Mouse (Mus musculus) heart, postnatal 0 days (tissue): ENCODE measurements around the gene Mtrr.

ENCODE experiments used
- CTCF ChIP-seq: IDR thresholded peaks from 2 replicates; pipeline ENCODE4 v1.5.1; 2016; ENCODE audit warnings: antibody characterized with exemption, control low read depth, low read depth
- EP300 ChIP-seq: IDR thresholded peaks from 2 replicates; pipeline ENCODE4 v1.6.1; 2016; ENCODE audit warnings: antibody characterized with exemption, low read depth

DNA sequence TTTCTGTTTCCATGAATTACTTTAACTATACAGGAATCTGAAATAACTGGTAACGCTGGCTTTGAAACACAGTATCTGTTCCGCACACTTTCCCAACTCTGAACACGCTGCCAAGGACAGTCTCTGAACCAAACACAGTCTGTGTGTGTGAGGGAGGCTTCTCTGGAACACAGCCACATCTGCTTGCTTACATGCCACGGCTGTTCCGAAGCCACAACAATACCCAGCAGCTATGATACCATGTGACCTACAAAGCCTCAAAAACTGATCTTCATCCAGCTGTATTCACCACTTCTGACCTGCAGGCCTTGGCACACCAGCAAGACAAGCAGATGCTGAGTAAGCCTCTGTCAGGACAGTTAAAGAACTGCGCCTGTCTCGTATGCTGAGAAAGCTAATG, 4.0 kb downstream of the Mtrr start:
- no peak for TF ChIP-seq EP300
- TF ChIP-seq CTCF, result no peak
